Mouse (Mus musculus) megakaryocyte, embryonic 14.5 days (primary cell): ENCODE data around the gene Morf4l1.

Experiments used
- FLI1 ChIP-seq: IDR thresholded peaks from 2 replicates; pipeline ENCODE4 v1.6.1; 2012; ENCODE audit warnings: low read length, inconsistent platforms, mixed read lengths
- GATA1 ChIP-seq: IDR thresholded peaks from 3 replicates; pipeline ENCODE4 v1.6.1; 2012; ENCODE audit warnings: mixed read lengths, low read length, inconsistent platforms, borderline replicate concordance

- TF ChIP-seq GATA1: no peak
- TF ChIP-seq FLI1: no peak
These were observed 22.0 kb upstream of the Morf4l1 start for GRCm38 (mm10) chr9:90136678-90136965.
